Mouse (Mus musculus) forelimb bud, embryonic 11.5 days (tissue): Measurements from ENCODE around the gene Desi1.
A peak's percentile ranks its signal among the peaks of the same experiment; 100 is the strongest.

Source experiments
- DNase-seq: peaks from one replicate; pipeline ENCODE4 v3.0.0-alpha.2; 2012; ENCODE audit warnings: low read depth, low spot score

Desi1 gene

GRCm38 (mm10) chr15:82033762-82034161, at the start of gene Desi1:
Gene Desi1, minus strand, starts transcription at chr15:82033862.
- no peak for DNase-seq

GRCm38 (mm10) chr15:82081161-82081560, 47.5 kb upstream of the Desi1 start:
- no peak for DNase-seq

- no peak for DNase-seq
Measured at GRCm38 (mm10) chr15:82079883-82080282, 46.2 kb upstream of the Desi1 start.

GRCm38 (mm10) chr15:82073490-82073889, 39.8 kb upstream of the Desi1 start:
- no peak for DNase-seq

- DNase-seq: no peak
Measured at GRCm38 (mm10) chr15:82071816-82072469, 38.3 kb upstream of the Desi1 start.

- peak; percentile 32 for DNase-seq
Measured at GRCm38 (mm10) chr15:82069898-82070297, 36.2 kb upstream of the Desi1 start, which contains the start of gene Mei1. Gene Mei1, plus strand, starts transcription at chr15:82069996.

- DNase-seq: peak; percentile 89
Measured at GRCm38 (mm10) chr15:82065511-82065910, 31.8 kb upstream of the Desi1 start.

GRCm38 (mm10) chr15:82063909-82064308, 30.2 kb upstream of the Desi1 start:
- peak; percentile 31 for DNase-seq

- DNase-seq: no peak
Measured at GRCm38 (mm10) chr15:82058719-82059201, 25.1 kb upstream of the Desi1 start, which contains the start of gene 4930407I10Rik. Gene 4930407I10Rik, plus strand, starts transcription at chr15:82059151.

- no peak for DNase-seq
Measured at GRCm38 (mm10) chr15:82052544-82052943, 18.9 kb upstream of the Desi1 start.

GRCm38 (mm10) chr15:82047080-82047883, 13.6 kb upstream of the Desi1 start, which contains the start of gene Snu13:
Gene Snu13, minus strand, starts transcription at chr15:82047598.
- peak; percentile 84 for DNase-seq

- DNase-seq: no peak
Measured at GRCm38 (mm10) chr15:82046246-82046891, 12.7 kb upstream of the Desi1 start.

- no peak for DNase-seq
Measured at GRCm38 (mm10) chr15:82044166-82044784, 10.6 kb upstream of the Desi1 start.

GRCm38 (mm10) chr15:82040650-82041049, 7.0 kb upstream of the Desi1 start:
- DNase-seq: peak; percentile 59

- DNase-seq: no peak
Measured at GRCm38 (mm10) chr15:82035904-82036689, 2.4 kb upstream of the Desi1 start.

- no peak for DNase-seq
Measured at GRCm38 (mm10) chr15:82032386-82032785, 1.3 kb downstream of the Desi1 start.

GRCm38 (mm10) chr15:82027726-82028125, 5.9 kb downstream of the Desi1 start:
- no peak for DNase-seq

- no peak for DNase-seq
Measured at GRCm38 (mm10) chr15:82027276-82027675, 6.4 kb downstream of the Desi1 start.

GRCm38 (mm10) chr15:82023965-82024635, 9.6 kb downstream of the Desi1 start:
- no peak for DNase-seq

GRCm38 (mm10) chr15:82022535-82023088, 11.1 kb downstream of the Desi1 start:
- no peak for DNase-seq
